Mouse (Mus musculus): Measurements from ENCODE around the gene Hrh3.
A peak's percentile ranks its signal among the peaks of the same experiment; 100 is the strongest.

Gene Hrh3

DNA sequence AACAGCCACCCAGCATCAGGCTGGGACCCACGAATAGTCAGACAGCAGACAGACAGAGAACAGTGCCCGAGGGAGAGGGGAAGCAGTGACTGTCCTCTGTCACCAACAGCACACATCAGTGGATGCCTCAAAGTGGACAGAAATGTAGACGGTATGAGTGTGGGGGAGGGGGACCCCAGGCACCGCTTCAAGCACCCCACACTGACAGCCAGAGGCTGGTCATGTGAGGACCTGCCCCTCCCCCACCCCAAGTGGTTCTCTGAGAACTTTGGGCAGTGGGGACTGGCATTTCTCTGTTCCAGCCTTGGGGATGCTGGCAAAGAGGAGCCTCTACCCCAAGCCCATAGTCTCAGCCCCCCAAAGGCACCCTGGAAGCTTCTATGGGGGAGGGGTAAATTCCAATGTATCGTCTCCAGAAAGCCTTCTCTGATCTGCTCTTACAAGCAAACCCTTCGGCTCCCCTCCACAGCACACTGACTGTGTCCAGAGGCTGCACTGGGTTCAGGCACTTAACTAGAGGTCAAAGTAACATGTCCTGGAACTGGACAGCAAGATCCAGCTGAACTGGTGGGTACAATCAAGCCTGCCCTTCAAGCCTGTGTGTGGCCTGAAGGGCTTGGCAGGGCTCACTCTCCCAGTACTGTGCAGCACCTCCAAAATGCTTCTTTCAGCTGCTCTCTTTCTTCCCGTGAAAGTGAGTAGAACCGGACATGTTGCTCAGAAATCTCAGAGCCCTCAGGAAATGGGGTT is 1.3 kb upstream of the Hrh3 start:
- no peak for DNase-seq (ENCODE audit: low spot score)

DNA sequence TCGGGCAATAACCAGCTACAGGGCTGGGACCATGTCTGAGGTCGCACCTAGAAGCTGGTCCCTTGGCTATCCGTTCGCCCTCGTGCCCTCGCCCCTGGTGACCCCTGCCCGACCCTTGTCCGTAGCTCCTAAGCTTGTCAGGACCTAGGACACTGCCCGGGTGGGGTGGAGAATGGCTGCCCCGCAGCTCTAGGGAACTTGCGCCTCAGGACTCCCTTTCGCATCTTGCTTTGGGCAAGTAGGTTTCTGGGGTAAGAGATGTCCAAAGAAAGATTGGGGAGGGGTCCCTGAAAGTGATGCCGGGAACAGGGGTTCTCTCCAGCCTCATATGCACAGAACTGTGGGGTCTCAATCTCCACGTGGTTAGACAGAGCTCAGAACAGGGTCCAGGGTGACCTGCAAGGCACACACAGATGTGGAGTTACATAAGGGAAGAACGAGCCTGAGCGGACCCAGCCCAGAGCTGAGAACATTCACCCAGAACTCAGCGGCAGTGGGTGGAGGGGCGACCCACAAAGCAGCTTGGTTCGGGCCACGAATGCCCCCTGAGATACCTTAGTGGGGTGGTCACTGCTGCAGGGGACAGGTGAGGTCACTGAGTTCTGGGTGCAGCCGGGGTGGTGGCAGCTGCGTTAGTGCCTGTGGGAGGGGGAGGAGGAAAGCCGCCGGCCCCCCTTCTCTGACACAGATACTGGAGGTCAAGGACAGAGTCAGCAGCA is 530 bp upstream of the Hrh3 start:
- no peak for DNase-seq (ENCODE audit: low spot score)

DNA sequence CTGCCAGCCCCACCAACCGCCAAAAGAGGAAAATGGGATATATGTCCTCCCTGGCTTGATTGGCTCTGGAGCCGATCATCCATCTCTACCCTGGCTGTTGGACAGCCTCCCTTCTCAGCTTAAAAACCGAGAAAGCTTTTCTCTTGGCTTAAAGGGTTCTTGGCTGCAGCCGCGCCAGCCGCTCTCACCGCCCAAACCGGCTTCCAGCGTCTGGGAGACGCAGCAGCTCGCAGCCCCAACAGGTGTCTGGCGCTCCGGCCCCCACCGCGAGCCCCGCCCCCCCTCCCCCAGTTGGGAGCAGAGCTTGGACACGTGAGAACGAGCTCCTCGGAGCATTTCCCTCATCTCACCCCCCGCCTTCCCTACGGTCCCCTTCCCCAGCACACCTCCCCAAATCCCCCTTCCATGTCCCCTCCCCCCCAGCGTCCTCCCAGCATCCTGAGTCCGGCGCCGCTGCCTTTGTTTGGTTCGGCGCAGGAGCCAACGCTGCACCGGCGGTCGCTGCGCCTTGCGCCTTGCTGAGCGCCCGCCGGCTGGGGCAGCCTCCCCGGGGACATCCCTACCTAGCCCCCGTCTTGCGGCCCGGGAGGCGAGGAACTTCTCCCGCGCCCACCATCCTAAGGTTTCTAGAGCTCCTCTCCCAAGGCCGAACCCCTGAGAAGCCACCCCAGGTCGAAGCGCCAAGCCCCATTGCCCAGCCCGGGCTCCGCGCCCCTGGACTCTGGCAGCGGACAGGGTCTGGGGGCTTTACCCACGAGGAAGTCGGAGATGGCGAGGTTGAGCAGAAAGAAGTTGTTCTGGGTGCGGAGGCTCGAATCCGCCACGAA is 924 bp downstream of the Hrh3 start:
- DNase-seq (ENCODE audit: low spot score): no peak

DNA sequence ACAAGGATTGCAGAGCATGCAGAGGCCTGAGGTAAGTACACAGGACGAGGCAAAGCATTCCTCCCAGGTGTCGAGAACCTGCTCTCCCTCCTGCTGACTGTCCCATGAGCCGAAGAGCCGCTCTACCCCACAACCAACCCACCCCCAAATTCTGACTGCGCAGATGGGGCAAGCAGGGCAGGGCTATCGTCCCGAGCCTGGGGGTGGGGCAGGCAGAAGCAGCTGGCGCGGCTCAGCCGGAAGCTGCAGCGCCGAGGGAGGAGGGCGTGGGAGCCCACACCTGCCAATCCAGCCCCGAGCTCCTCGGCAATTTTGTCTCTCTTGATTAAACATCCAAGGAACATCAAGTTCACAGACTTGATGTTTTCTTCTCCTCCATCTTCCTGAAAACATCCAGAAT is 4.8 kb downstream of the Hrh3 start:
- DNase-seq (ENCODE audit: low spot score): no peak

DNA sequence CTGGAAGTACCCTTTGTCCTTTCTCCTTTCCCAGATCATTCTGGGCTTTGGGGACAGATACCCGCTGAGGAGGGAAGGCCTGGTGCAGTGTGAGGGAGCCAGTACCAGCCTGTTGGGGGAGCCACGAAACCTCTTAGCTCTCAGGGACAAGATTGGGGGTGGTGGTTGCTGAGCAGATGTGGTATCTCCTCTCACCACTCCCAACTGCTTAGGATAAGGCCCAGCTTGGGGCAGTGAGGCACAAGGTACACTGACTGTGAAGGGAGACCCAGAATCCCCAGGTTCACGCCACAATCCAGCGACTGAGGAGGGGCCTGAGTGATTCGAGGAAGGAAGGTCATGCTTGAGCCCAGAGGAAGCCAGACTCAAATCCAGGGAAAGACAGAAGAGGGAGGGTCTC is 6.1 kb downstream of the Hrh3 start:
- DNase-seq (ENCODE audit: low spot score): no peak

DNA sequence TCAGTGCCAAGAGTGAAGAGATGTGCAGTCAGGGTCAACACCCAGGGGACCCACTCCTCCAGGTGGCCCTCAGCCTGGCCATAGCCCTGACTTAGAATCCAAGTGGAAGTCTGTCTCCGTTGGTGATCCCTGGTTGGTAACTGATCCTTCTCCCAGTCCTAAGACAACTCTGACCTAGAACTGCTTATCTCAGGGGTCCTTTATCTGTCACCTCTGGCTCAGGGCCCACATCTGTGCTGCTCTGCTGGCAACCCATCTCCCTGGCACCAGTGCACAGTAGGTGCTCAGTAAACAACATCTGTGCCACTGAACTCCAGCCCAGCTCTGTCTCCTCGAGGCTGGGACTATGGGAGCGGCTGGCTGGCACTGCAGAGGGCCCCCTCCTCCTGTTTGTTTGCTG is 6.7 kb downstream of the Hrh3 start:
- no peak for DNase-seq (ENCODE audit: low spot score)

DNA sequence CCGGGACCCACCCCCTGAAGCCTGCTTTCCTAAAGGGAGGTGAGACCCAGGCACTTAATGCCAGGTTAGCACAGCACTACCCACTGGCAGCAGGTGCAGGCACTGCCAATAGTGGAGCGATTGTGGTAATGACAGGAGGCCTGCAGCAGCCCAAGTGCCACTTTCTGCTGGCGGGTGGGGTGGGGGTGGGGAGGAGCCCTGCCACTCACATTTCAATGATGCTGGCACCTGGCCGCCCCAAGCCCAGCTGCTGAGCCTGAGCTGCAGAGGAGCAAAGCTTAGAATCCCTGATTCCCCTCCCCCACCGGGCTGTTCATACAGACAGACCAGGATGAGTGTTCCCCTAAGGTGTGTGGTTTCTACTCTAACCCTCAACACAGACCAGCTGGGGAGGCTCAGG is 8.6 kb downstream of the Hrh3 start:
- no peak for DNase-seq (ENCODE audit: low spot score)

DNA sequence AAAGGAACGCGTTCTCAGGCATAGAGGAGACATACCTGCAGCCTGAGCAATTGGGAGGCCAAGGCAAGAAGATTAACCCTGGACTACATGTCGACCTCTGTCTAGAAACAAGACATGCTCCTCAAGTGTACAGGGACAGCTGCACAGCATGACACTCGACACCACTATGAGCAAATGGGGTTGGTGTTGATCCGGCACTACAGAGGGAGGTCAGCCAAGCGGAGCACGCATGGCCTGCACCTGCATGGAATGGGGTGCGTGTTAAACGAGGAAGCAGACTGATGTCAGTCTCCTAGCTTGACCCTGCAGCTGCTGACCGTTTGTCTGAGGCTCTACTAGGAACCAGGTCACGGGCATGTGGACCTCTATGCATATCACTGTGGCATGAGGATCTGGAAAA is 14.0 kb downstream of the Hrh3 start:
- DNase-seq (ENCODE audit: low spot score): no peak

DNA sequence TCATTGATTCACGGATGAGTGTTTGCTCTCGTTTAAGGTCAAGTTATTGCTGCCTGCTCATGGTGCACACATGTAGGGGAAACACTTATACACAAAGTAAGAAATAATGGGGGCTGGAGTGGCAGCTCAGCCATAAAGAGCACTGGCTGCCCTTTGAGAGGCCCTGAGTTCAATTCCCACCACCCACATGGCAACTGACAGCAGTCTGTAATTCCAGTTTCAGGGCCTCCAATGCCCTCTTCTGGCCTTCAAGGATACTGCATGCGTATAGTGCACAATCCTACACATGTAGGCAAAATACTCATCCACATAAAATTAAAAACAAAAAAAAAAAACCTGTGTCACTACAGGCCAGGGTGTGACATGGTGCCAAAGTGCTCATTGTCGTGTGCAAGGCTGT is 16.8 kb downstream of the Hrh3 start:
- DNase-seq (ENCODE audit: low spot score): no peak

DNA sequence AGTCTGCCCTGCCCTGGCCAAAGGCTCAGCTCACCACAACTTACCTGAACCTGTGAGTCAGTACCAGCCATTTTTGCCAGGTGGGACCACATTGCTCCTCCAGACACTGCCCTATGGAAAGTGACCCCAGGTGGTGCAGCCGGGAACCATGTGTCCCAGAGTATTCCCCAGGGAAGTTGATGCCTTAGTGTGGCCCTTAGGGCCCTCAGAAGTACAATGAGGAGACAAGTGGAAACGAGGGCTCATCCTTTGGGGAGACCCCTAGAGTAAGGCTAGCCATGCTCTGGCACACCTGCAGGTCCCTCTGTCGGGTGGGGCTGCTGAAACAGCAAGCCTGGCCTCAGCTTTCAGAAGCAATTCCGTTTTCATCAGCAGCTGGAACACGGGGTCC is 17.7 kb downstream of the Hrh3 start:
- DNase-seq (ENCODE audit: low spot score): no peak

DNA sequence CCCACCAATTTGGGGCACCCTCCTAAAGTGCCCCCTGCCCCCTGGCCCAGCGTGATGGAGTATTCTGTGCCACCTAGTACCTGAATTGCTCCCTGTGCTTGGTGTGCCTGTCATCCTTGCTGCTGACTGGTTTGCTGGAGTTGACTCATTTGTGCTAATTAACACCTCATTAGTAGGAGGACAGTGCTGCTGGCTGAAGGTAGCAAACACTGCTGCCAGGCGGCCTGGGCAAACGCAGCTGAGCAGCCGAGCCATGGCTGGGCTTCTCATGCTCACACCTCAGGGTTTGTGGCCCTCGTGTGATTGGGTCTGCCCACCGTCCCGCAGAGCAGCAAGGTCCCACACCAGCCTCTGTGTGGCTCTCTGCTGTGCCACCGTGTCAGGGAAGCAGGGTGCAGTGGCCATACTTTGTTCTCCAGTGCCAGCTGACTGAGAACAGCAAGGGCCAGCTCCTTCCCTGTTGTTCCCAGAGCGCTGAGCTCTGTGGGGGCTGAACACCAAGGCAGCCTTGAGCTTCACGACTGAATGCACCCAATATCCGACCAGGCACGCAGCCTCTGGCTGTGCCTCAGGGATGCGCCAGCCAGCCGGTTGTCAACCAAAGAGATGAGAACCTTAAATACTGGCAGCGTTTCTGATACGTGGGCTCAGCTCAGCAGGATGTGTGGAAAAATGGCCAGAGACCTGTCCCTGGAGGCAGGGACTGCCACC is 18.2 kb downstream of the Hrh3 start:
- no peak for DNase-seq (ENCODE audit: low spot score)

DNA sequence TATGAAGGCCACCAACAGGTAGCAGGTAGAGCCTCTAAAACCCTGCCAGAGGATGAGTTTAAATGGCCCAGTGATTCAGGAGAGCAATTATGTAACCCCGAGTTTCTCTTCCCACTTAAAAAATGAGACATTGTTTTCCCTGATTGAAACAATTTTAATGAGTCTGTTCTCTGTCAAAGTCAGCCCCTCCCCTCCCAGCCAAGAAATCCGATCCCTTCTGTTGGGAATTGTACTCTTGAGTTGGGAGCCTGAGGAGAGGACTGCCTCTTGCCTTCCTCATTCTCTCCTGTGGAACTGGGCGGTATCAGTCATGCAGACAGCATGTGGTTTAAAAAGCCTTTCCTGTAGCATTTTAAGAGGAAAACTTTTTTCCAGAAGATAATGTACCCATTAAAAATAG is 19.7 kb downstream of the Hrh3 start:
- DNase-seq (ENCODE audit: low spot score): no peak

DNA sequence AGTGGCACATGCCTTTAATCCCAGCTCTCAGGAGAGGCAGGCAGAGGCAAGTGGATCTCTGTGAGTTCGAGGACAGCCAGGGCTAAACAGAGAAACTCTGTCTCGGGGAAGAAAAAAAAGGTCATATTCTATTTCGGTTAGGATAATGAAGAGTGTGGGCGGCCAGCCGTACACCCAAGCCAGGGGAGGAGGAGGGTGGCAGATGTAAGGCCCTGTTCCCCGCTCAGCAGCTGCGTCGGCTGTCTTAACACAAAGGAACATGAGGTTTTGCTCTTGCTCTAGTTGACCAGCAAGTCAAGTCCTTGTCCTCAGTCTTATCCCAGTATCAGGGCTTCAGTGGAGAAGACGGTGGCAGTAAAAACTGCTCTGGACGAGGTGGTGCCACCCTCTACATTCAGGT is 21.2 kb downstream of the Hrh3 start:
- no peak for DNase-seq (ENCODE audit: low spot score)

DNA sequence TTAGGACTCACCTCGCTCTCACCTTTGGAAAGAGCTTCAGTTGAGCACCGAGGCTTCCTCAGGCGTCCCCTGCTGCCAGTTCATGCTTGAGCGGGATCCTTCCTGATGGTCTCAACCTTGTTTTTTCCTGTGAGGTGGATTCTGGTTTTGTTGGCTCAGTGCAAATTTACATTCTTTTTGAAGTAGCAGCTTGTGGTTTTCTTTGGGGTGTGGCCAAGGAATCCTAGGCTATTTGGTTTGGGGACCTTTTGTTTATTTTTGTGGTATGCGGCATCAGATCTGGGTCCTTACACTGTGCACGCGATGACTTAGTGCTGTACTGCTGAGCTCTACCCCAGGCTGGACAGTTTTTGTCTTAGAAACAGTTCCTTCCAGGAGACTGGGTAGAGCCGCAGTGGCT is 23.6 kb downstream of the Hrh3 start:
- no peak for DNase-seq (ENCODE audit: low spot score)

DNA sequence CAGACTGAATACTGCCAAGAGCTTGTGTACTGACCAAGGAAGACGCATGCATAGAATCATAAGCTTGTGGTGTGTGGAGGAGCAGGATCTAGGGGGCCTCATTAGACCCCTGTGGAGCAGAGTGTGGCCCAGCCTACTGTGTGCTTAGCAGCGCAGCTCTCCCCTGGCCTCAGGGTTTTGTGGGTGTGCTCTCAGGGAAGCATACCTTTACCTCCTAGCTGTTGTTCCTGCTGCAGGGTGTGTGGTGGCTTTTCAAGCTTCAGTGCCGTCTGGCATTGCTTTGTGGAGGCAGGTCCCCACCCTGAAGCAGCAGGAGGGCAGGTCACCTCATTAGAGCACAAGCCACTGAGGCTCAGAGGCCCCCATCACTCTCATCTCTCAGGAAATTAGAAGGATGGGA is 26.7 kb downstream of the Hrh3 start:
- DNase-seq (ENCODE audit: low spot score): no peak

DNA sequence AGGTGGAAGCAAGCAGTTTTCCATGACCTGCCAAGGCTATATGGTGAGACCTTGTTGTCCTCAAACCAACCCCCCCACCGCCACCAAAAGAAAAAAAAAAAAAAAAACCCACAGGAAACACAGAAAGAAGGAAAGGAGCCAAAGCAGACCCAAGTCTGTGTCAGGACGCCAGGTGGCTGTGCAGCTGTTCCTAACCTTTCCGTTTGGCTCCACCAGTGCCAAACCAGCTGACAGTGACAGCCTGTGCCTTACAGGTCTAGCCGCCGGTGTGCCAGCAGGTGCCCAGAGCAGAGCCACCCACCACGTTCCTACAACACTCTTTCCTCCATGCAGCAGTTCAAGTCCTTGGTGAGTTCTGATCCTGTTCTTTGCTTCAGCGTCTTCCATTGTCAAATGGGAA is 31.4 kb downstream of the Hrh3 start:
- no peak for DNase-seq (ENCODE audit: low spot score)

DNA sequence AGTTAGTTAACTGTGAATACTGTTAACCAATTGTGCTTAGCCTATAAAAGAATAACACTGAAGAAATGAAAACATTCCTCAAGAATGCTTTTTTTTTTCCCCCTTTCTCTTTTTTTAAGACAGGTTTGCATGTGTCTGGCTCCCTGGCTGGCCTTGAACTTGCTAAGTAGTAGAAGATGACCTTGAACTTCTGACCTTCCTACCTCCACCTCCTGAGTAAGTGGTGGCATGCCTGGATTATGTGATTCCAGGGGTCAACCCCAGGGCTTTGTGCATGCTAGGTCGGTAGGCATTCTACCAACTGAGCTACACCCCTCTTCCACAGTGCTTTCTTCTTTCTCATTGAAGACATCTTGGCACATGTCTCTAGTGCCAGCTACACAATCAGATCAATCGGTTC is 32.6 kb downstream of the Hrh3 start:
- DNase-seq (ENCODE audit: low spot score): no peak

DNA sequence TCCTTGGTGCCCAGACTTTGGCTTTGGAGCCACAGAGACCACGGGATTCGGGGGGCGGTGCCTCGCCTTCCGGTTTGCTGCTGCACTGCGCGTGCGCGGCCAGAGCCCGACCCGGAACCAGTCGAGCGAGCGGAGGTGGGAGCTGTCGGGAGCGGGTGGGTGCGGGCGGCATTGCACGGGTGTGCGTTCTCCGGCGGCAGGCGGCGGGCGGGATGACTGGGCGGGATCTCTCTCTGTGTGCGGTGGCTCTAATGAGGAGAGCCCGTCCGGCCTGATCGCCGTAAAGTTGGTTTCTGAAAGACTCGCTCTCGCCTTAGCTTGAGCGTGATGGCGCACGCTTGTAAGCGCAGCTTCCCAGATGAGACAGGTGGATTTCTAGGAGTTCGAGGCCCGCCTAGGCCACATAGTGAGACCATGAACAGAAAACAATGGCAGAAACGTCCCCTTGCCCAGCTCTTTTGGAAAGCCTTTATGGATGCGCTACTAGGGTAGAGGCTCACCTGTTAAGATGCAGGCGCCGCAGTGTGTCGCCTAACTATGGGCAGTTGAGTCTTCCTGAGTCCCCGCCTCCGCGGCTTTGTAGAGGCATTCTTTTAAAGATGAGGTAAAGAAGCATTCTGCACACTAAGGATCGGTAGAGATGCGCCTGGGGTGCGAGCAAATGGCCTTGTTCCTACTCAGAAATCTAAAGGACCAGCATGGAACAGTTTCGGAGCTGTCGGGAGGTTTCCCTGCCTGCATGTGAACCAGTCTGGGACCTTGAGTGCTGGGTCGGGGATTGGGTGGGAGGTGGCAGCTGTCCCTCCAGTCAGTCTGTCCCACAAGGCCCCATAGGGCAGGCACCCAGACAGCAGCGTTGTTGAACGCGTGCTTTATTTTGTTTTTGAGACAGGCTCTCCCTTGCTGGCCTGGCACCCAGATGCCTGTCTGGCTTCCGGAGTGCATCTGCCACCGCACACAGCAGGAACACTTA is 33.5 kb downstream of the Hrh3 start, which contains the start of gene Mtg2:
Mtg2 (plus strand) TSS at position 108 of the 973 bp plus-strand sequence.
- DNase-seq (ENCODE audit: low spot score): peak; percentile 95

DNA sequence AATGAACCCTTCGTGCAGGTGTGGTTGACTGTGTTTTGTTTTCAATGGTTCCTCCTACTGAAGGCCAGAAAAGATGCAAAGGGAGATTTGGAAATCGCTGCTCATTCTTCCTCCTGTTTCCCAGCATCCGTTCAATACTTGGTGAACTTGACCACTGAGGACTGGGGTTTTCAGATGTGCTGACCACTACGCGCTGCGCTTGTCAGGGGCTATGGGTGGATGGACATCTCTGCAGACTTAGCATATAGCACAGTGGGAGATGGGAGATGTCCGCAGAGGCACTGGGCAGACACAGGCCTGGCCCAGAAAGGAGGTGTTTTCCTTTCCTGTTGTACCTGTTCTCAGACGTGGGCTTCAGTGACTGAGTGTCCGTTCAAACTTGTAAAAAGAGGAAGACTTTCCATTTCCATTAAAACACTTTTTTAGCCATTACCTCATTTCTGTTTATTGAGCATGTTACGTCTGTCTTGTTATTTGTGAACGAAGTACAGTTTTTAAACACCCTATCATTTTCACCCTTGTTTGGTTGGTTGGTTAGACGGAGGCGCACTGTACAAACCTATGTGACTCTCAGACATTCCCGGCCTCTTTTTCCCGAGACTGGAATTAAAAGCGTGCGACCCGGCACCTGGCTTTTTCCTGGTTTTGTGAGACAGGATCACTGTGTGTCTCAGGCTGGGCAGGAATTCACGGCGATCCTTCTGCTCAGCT is 34.4 kb downstream of the Hrh3 start:
- DNase-seq (ENCODE audit: low spot score): no peak

DNA sequence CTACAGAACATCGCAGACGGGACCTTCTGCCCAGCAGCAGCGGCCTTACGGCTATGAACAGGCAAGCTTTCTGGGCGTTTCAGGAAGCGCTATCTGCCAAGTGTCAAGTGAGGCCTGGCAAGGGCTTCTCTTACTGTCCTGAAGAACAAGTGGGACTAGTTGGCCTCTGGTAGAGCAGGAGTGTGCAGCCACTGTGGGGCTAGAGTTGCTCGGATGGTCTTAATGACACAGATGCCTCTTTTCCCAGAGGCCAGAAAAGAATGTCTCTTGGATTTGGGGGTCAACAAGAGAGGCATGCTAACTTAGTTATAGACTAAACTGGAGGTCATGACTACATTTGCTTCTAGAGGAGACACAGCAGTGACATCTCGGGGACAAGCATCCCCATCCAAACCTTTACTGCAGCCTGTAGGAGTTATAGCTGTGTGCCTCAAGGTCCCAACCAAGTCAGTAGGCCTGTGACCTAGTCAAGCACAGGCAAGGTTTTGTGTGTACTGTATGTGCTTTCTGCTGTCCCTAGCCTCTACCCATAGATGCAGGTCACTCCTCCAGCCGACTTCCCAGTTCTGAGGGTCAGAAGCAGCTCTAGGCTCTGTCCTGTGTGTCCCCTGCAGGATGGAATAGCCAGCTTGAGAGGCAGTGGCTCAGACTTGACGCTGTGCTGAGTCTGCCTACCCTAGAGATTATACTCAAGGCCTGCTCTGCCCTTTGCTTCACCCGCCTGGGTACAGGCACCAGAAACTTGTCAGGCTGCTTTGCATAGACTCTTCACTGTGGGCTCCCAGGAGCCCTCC is 40.8 kb downstream of the Hrh3 start:
- no peak for DNase-seq (ENCODE audit: low spot score)
